Mouse (Mus musculus) MEL (cell line): Measurements from ENCODE around the gene Glipr2.

ENCODE experiments used
- CHD2 ChIP-seq: IDR thresholded peaks from 2 replicates; pipeline ENCODE4 v1.6.1; 2011; ENCODE audit warnings: low read length, improper control_type of control experiment
- CTCF ChIP-seq, 3 experiments: IDR thresholded peaks in 2 of 3; conservative IDR thresholded peaks in 1 of 3; 2 replicates each; pipeline ENCODE4 v1.5.1; 2011 to 2012; ENCODE audit warnings: low read length in 3 of 3, low read depth in 2 of 3, mild to moderate bottlenecking in 2 of 3, improper control_type of control experiment in 1 of 3, inconsistent platforms in 1 of 3, mixed read lengths in 1 of 3, moderate library complexity in 1 of 3; ENCODE audit not compliant: control insufficient read depth in 1 of 3, insufficient read depth in 1 of 3, poor library complexity in 1 of 3, severe bottlenecking in 1 of 3
- ELF1 ChIP-seq: IDR thresholded peaks from 2 replicates; pipeline ENCODE4 v1.6.1; 2014; ENCODE audit warnings: low read depth, mild to moderate bottlenecking, inconsistent platforms, low read length, improper control_type of control experiment, moderate library complexity
- ETS1 ChIP-seq: IDR thresholded peaks from 2 replicates; pipeline ENCODE4 v1.6.1; 2012; ENCODE audit warnings: low read depth, mild to moderate bottlenecking, inconsistent platforms, low read length, improper control_type of control experiment, moderate library complexity
- JUND ChIP-seq: IDR thresholded peaks from 2 replicates; pipeline ENCODE4 v1.6.1; 2011; ENCODE audit warnings: low read depth, mild to moderate bottlenecking, improper control_type of control experiment, low read length
- POLR2A ChIP-seq, 2 experiments: IDR thresholded peaks; 2 replicates each; pipeline ENCODE4 v1.6.1; 2011 to 2012; ENCODE audit warnings: low read length in 2 of 2, mild to moderate bottlenecking in 2 of 2, control low read depth in 1 of 2, improper control_type of control experiment in 1 of 2, low read depth in 1 of 2, moderate library complexity in 1 of 2; ENCODE audit not compliant: control insufficient read depth in 1 of 2, insufficient read depth in 1 of 2, poor library complexity in 1 of 2
- POLR2AphosphoS5 ChIP-seq: IDR thresholded peaks from 2 replicates; pipeline ENCODE4 v1.6.1; 2012; ENCODE audit warnings: low read depth, borderline replicate concordance, mild to moderate bottlenecking, inconsistent platforms, low read length, moderate library complexity, mixed read lengths
- TCF12 ChIP-seq: IDR thresholded peaks from 2 replicates; pipeline ENCODE4 v1.6.1; 2014; ENCODE audit warnings: low read depth, mild to moderate bottlenecking, inconsistent platforms, low read length, improper control_type of control experiment, moderate library complexity
- ZMIZ1 ChIP-seq: IDR thresholded peaks from 2 replicates; pipeline ENCODE4 v1.6.1; 2012; ENCODE audit warnings: low read depth, mild to moderate bottlenecking, inconsistent platforms, low read length, improper control_type of control experiment, moderate library complexity

DNA sequence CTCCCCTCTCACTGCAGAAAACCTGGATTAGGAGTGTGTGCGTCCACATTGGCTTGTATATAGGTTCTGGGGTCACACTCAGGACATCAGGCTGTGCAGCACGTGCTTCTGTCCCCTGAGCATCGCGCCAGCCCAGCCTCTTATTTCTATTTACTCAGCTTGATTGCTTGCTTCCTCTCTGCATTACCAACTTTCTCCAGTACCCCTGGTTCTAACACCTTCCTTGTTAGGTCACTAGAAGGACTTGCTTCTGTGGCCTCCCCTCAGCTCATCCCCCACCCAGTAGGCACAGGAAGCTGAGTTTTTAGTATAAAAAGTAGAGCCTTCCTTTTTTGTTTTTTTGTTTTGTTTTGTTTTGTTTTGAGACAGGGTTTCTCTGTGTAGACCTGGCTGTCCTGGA lies 21.0 kb upstream of the Glipr2 start:
- TF ChIP-seq ETS1 = no peak
- no peak for TF ChIP-seq CTCF (IDR thresholded peaks at IDR 0.05 in 2 of 3, conservative IDR thresholded peaks at IDR 0.05 in 1 of 3; ENCODE audit: control insufficient read depth in 1 of 3, insufficient read depth in 1 of 3, low read depth in 2 of 3, low read length in 3 of 3, poor library complexity in 1 of 3, severe bottlenecking in 1 of 3)
- no peak for TF ChIP-seq TCF12
- no peak for TF ChIP-seq ZMIZ1
- no peak for TF ChIP-seq CHD2
- TF ChIP-seq ELF1 = no peak
- no peak for TF ChIP-seq POLR2AphosphoS5
- TF ChIP-seq JUND = no peak
- TF ChIP-seq POLR2A (IDR thresholded peaks at IDR 0.05; ENCODE audit: control insufficient read depth in 1 of 2, insufficient read depth in 1 of 2, low read depth in 1 of 2, low read length in 2 of 2, poor library complexity in 1 of 2) = no peak
